Mouse (Mus musculus): ENCODE data around the gene Ppp1r11.
"Not testable (repeated sequence)": the region's sequence is repeated elsewhere in the genome, so short reads cannot be mapped to it uniquely, and the experiment has no call there.

The Ppp1r11 gene

DNA sequence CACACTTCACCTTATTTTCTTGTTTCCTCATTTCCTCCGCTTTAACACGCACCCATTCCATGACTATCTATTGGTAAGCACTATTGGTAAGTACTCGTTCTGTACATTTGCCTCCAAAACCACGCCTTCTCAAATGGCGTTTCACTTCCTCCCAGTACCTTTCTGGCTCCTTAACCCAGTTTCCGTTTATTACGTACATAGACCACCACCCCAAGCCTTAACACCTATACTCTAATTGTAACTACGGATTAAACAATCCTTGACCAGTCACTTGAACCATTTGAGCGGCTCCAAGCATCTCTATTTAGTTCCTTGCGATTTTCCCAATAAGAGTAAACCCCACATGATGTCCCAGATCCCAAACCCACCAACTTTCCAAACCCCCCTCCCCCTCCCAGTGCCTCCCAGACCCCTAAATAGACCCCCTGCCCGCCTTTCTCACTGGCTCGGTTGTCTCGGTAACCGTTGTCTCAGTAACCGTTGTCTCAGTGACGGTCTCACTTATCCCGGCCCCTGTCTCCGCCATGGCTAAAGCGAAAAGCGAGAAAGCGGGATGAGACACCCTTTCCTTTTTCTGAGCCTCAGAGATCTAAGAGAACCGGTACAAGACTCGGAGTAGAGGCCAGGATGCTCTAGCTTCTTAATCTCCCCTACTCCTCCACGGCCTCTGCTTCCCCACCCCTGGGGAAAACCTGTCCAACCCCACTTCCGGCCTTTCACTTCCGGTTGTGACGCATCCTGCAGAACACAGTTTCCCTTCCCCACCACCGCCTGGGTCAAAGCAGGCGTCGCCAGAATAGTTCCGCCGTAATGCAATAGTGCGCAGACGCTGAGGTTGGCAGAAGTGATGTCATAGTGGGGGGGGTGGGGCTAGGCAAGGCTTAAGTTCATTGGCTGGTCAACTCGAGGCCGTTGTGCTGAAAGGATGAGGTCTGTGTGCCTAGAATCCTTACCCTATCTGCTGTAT, at the start of gene Ppp1r11:
TSS of gene Ppp1r11 (minus strand) at position 761 of the 967 bp plus-strand sequence.
- DNase-seq = peak; percentile 93 to 98

DNA sequence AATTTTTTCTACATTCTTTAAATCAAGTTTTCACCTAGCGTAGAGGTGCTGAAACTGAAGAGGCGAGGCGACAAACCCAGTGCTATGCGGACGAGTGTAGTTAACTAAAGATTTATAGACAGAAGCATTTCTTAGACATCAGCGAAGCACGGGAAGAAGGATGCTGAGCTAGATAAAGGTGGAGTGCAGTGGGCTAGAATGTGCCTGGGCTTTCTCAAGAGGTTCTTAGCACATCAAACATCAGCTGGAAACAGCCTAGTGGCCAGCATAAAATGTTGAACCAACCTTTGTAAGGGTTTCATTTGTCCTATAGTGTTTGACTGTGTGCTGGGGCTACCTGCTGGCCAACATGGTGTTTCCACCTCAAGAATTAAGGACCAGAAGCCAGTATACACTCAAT, 49.3 kb upstream of the Ppp1r11 start, which contains the start of gene Zfp57:
TSS of gene Zfp57 (plus strand) at position 301 of the 400 bp plus-strand sequence.
- no peak for DNase-seq

DNA sequence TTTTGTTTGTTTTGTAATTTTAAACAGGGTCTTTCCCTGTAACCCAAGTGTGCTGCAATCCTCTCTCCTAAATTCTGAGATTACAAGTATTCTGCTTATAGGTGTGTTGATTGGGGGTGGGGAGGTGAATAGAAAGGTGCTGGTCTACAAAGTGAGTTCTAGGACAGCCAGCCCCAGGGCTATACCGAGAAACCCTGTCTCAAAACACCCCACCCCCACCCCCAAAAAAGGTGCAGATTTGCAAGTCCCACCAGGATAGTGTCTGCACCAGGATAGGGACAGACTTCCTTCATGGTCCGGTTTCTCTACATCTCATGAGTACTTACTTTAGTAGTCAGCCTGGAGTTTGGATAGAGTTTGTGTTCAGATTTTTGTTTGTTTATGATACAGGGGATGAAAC, 46.9 kb upstream of the Ppp1r11 start:
- no peak for DNase-seq

DNA sequence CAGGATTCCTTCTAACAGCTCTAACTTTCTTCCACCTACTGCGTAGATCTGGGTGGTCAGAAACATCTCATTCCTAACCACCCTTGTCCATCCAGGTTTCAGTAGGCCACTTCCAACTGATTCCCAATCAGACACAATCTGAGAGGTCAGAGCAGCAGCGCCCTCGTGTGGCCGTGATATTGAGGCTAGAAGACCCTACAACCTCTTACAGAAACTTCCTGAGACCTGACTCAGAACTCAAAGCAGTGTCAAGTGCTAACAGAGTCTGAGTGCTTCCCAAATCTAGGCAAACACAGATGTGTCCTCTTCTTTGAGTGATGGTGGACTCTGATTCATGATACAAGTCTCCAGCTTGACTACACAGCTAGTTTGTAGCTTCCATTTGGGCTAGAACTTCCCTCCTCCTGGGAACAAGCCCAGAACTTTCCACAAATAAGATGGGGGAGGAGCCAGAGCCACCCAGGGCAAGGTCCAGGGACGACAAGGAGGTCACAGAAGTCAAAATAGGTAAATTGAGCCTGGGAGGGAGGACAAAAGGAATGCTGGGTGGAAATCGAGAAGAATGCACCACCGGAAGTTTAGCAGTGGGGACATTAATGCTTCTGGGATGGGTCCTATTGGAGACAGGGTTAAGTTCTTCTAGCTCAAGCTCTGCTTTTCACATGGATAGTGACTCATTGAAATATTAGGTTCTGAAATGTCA, 45.6 kb upstream of the Ppp1r11 start:
- peak; percentile 75 to 79 for DNase-seq

DNA sequence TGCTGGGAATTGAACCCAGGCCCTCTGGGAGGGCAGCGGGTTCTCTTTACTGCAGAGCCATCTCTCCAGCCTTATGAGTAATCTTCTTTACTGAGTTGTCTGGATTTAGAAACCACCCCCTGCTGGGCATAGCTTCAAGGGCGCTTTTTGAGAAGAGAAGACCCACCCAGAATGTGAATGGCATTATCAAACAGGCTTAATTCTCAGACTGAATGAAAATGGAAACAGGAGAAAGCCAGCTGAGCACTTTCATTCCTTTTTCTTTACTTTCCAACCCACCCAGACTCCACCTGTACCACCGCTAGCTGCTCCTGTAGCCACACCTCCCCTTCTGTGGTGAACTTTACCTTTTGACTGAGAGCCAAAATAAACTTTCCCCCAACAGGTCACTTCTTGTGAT, 43.9 kb upstream of the Ppp1r11 start:
- DNase-seq = no peak

DNA sequence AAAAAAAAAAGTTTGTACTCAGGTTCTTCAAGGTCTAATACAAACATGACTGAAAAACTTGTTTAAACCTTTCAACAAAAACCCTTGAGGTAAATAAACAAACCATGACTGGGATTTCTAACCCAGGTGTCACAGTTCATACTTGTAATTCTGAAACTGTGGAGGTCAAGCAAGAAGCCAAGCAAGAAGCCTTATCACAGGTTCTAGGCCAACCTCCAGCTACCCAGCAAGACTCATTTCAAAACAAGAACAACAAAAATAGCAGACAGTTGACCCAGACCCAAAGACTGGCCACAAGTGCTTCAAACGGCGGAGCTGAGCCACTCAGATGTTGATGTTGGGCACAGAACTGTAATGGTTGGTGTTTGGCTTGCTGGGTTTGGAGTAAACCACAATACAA, 43.0 kb upstream of the Ppp1r11 start:
- DNase-seq = no peak

DNA sequence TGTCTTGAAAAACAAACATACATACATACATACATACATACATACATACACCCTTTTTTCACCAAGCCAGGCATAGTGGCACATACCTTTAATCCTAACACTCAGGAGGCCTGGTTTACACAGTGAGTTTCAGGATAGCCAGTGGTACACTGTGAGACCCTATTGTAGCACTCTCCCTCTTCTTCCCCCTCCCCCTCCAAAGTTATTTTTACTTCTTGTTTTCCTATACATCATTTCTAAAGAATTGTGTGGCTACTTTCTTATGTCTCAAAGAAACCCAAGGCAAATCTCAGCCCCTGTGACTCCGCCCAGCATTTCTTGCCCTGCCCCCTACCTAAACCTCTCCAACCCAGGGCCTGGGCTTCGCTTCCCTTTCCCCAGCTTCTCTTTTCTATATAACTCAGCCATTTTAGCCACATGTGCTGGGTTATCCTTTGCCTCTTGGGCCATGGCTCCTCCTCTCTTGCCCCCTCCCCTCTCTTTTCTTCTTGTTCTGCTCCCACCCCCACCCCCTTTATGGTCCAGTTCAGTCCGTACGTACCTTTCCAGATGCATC, 42.3 kb upstream of the Ppp1r11 start:
- no peak for DNase-seq

DNA sequence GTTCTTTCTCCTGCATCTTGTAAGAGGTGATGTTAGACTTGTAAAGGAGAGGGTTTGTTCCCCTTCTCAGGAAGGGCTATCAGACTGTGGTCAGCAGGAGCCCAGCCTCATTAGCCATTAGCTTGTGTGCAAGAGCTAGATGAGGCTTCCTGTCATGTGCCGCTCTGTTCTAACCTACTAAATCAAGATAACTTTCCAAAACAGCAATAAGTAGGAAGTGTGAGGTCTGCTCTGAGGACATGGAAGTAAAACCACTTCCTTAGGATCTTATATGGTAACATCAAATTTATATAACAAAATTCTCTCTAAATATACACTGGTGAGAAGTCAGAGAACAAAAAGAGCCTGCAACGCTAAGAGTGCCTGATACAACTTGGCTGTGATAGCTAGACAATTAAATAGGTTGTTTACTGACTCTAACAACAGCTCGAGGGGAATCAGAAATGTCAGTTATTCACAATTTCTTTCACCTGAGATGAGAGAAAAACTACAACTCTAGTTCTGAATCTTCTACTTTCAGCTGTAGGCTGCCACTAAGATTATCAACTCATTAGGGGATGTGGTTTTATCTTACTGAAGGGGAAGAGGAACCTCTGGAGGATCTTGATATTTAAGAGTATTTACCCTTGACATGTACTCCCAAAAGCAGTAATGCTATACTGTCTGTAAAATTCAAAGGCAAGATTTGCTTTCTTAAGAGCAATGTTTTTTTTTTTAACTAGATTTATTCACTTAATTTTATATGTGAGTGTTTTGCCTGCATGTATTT, 41.0 kb upstream of the Ppp1r11 start:
- DNase-seq = no peak

DNA sequence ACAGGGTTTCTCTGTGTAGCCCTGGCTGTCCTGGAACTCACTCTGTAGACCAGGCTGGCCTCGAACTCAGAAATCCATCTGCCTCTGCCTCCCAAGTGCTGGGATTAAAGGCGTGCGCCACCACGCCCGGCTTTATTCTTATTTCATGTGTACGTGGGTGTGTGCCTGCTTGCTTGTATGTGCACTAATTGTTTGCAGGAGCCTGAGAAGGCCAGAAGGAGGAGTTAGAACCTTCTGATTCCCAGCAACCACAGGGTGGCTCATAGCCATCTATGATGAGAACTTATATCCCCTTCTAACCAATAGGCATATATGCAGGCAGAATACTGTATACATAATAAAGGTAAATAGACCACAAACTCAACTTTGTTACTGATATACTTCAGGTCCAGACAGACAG, 39.1 kb upstream of the Ppp1r11 start:
- DNase-seq = not testable (repeated sequence)

DNA sequence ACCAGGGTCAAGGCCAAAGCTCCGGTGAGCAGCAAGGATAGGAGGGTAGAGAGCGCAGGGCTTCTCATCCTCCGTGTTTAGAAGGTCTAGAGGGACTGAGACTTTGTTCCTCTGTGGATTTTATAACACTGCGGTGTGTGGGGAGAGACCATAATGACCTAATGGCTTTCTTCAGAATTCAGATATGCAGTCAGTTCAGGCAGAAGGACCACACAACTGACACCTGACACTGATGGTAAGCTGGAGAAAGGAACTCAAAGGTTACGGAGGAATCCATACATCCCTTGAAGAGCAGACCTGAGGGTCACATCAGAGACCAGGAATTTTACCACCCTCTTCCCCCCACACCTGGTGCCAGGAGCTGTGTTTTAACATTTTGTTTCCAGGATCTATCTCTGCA, 37.9 kb upstream of the Ppp1r11 start, which contains the start of gene H2-M5:
TSS of gene H2-M5 (minus strand) at position 101 of the 400 bp plus-strand sequence.
- DNase-seq = no peak

DNA sequence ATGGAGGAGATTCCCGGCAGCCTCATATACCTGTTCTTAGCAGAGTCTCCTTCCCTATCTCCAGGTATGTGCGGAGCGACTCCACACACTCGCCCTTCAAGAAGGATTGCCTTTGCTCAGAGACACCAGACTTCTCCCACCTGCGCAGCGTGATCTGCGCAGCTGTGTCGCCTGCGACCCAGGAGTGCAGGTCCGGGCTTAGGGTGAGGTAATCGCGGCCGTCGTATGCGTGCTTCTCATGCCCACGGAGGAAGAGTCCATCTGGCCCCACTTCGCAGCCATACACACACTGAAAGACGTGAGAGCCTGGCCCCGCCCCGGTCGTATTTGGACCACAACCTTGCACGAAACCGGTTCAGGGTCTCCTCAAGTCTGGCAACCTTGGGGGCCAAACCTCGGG, 36.9 kb upstream of the Ppp1r11 start:
- no peak for DNase-seq

DNA sequence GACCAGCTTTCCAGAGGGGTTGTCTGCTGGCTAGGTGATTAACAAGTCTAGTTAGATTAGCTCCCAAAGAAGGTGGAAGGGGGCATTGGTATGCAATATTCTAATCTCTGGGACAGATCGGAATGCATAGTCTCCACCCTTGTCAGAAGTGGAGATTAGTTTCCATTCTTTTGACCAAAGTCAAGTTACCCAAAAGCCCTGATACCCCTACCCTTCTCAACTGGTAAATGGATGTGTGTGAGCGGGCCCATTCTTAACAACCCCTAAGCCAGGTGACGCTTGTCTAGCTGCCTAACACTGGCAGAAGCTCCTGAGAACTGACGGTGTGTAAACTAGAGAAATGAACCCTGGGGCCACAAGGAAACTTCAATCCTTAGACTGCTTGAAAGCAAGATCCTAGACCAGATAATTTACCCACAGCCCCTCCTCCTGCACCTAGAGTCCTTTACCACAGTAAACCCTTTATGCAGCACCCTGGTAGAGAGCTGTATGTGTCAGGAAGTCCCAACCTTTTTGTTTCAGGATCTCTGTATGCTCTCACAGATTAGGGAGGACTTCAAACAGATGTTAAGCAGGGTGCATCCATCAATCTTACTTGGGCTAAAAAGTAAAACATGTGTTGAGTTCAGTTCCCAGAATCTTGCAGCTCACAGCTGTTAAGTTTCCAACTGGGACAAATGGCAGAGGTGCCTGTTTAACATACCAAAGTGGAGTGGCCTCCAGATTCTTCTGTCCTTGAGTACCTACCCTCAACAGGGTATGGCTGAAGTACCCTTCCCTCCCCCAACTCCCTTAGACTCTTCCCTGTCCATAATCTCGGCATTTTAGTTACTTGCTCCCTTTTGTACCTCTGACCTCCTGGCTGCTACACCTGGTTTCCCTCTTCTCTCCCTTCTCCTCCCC, 31.0 kb upstream of the Ppp1r11 start:
- DNase-seq = no peak

DNA sequence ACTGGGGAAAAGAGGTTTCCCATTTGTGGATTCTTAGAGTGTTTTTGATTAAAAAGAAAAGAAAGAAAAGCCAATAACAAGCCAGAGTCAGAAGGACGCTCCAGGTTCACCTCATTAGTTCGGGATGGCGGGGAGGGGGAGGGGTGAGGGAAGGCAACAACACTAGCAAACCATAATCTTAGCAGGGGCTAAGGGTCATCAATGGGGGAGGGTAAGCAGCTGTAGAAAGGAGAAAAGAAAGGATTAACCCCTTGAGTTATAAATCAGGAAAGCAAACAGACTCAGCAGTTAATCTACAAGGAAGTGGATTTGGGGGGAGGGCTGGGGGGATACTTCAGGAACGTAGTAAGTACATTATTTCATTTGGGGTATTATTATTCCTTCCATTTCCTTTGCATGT, 30.3 kb upstream of the Ppp1r11 start:
- DNase-seq = no peak

DNA sequence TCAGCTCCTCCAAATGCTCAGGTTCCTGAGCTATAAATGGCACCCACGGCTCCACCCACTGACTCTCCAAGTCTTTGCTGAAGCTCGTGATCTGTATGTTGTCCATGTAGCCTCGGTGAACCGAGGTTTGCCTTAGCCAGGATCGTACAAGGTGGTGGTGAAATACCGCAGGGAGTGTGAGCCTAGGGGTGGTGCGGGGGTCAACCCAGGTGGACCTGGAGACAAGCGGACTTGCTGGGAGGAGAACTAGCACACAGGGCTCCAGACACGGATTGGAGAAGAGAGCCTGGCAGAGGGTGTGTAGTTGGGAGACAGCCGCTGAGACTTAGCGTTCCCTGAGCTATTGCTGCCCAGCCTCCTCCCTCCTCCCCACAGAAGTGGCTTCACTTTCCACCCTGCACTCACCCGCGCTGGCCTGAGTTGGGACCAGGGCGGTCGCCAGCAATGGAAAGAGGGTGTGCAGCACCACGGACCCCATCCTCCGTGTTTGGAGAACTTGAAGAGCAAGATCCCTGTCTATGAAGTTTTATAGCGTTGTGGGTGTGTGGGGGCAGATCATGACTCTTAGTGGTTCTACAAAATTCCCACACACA, 29.8 kb upstream of the Ppp1r11 start, which contains the start of gene 2410137M14Rik:
TSS of gene 2410137M14Rik (minus strand) at position 17 of the 593 bp plus-strand sequence.
- no peak for DNase-seq

DNA sequence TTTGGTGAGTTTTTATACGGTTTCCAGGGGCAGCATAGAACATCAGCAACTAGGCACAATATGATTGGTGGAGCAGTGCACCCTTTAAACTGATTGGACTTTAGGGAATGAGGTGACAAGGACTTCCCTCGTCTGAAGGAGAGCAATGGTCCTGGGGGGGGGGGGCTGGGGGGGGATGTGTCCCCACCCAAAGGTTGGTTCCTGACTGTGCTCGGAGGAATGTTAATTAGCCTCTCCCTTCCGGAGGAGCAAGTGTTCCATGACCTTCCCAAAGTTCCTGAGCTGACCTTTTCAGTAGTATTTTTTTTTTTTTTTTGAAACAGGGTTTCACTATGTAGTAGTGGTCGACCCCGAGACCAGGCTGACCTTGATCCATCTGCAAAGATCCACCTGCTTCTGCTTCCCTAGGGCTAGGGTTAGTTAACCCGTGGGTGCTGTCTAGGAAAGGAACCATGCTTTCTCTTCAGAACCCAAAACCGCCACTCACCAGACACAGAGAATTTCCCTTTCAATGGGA, 21.8 kb upstream of the Ppp1r11 start:
- DNase-seq = no peak

DNA sequence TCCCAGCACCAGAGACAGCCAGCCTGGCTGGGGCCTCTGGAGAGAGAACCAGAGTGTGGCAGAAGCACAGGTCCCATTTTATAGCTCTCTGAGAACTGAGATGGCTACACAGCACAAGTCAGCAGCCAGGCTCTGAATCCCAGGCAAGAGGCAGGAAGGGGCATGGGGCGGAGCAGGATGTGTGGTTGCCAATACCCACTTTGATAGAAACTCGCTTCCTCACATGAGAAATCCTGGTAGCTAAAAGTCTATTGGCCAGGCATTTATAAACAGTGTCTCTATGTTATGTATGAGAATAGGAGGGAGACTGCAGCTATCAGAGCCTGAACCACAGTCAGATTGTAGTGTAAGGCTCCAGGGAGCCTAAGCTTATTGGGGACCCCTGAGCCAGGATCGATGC, 21.2 kb upstream of the Ppp1r11 start:
- DNase-seq = no peak

DNA sequence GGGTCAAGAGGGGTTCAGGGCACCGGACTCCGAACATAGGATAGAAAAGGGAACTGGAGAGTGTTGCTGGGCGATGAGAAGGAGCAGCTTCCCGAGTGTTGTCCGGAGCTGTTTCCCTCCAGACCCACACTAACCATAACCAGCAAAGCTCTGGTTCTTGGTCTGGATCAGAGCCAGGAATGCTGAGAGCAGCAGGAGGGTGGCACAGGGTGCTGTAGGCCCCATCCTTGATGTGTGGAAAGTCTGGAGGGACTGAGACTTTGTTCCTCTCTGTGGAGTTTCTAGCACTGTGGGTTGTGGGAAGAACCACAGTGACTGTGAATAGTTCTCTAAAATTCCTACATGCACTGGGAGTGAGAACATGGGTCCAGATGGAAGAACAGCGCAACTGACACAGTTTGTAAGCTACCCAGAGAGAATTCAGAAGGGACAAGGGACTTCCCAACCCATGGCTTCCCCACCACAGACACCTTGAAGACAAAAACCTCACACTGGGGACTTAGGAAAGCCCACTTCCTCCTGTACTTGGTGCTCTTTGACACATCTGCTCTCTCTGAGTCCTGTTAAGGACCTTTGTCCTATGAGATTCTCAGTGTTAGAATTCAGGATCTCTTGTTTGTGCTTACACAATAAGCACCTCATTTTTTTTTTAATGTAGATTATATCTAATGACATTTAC, 19.8 kb upstream of the Ppp1r11 start:
- no peak for DNase-seq

DNA sequence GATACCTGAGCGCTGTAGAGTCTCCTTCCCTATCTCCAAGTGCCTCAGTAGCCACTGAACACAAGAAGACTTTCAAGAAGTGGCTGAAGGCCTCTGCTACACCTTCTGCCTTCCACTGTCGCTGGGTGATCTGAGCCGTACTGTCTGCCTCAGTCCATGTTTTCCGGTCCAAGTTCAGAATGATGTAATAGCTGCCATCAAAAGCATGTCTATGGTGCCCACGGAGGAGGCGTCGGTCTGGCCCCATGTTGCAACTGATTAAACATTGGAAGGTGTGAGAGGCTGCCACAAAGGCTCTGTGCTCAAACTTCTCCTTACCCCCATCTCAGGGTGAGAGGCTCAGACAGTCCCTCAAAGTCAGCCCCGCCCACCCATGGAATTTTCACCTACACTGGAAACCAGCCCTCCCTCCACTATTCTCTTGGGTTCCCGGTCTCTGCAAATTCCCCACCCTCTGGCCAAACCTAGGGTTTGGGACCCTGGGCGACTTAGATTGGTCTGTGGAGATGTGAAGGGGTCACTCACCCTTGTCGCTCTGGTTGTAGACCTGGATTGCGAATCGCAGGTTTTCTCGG, 18.9 kb upstream of the Ppp1r11 start:
- DNase-seq = no peak

DNA sequence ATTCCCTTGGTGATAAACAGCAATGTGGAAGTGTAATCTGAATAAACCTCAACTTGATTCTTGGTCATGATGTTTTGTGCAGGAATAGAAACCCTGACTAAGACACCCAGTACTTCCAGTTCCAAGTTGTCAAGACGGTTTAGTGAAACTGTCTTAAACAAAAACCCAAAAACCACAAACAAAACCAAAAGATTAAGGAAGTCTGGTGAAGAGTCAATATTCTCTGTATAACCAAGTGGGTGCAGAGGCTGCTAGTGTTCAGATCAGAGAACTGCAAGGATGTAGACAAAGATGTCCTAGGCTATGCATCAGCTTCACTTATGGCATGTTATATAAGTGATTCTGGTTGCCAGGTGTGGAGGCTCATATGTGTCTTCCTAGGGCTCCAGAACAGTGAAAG, 15.3 kb upstream of the Ppp1r11 start:
- DNase-seq = no peak

DNA sequence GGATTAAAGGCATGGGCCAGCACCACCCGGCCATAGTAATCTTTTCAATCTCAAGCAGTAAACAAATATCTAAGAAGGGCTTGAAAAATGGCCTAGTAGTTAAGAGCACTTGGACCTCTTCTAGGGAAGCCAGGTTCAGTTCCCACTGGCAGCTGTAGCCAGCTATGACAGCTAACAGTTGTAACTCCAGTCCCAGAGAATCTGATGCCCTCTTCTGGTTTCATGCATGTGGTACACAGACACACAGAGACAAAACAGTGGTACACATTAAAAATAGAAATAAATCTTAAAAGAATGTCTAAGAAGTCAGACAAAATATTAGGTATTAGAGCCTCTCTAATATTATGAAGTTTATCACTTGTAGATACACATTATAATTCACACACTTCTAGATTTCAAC, 9.6 kb upstream of the Ppp1r11 start:
- no peak for DNase-seq
